Mouse (Mus musculus): ENCODE data around the gene Aaas. TPM values are rescaled to one million over a fixed set of nuclear protein-coding genes. Genes with fewer than 3 reads are reported as not detected.

The Aaas gene
- polyA plus RNA-seq, 1 experiment from 2014 or later = 116 TPM

DNA sequence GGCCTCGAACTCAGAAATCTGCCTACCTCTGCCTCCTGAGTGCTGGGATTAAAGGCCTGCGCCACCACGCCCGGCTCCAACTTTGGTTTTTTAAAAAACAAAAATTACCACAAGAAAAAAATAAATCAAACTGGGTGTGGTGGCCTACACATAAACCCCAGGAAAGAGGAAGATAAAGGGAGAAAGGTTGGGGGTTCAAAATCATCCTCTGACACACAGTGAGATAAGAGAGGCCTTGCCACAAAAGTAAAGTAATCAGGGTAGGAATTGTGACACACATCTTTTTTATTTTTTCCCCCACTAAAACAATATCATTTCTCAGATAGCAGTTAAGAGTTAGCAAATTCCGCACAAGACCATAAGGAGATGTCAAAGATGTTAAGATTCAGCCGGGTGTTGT lies 33.1 kb upstream of the Aaas start:
- Histone ChIP-seq H3K9ac (ENCODE audit: low read length) (no peak overlapping the region), H3K4me3 (ENCODE audit: low read depth, low read length) (no peak overlapping the region), H3K9me3 (ENCODE audit: control insufficient read depth, low read length) (no peaks in the 10 kb centered on the region), H3K27me3 (ENCODE audit: control insufficient read depth, insufficient read depth, low read length) (no peaks in the 10 kb centered on the region), H3K4me2 (ENCODE audit: low read depth, severe bottlenecking) (no peak overlapping the region), H3K27ac (replicated peaks; ENCODE audit: low read depth, low read length) (no peak overlapping the region), H3K36me3 (ENCODE audit: control insufficient read depth, insufficient read depth, low read length) (no peaks in the 10 kb centered on the region), H3K4me1 (ENCODE audit: control insufficient read depth, insufficient read depth, low read length) (no peaks in the 10 kb centered on the region)
- no peak for DNase-seq (ENCODE audit: low spot score)
- ATAC-seq (ENCODE audit: insufficient number of reproducible peaks, low FRiP score, low TSS enrichment, low read depth) = no peak
- WGBS = 86% methylated on average over 6 of the region's 6 CpGs

DNA sequence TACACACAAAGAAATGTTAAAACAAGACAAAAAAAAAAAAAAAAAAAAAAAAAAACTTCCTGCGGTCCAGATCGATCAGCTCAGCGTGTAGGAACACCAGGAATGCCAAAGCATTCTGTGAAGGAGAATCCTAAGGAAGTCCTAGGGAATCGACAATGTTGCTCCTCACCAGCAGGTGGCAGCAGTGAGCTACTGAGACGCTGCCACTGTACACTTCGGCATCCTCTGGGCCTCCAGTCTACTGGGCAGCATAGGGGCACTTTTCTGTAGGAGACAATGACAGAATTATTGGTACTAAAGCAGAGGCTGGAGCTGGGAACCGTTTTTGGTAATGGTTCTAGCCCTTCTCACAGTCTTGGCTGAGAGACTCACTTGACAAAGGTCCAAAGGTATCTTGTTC lies 31.0 kb upstream of the Aaas start:
- H3K9me3 ChIP-seq (ENCODE audit: control insufficient read depth, low read length) = no peaks in the 10 kb centered on the region
- H3K4me2 ChIP-seq (ENCODE audit: low read depth, severe bottlenecking) = no peak overlapping the region
- H3K27ac ChIP-seq (replicated peaks; ENCODE audit: low read depth, low read length) = no peak overlapping the region
- H3K36me3 ChIP-seq (ENCODE audit: control insufficient read depth, insufficient read depth, low read length) = no peaks in the 10 kb centered on the region; the same call in 1 of the 2 replicates
- peaks cover 9% of the 10 kb centered on the region for H3K4me1 ChIP-seq (ENCODE audit: control insufficient read depth, insufficient read depth, low read length)
- no peaks in the 10 kb centered on the region for H3K27me3 ChIP-seq (ENCODE audit: control insufficient read depth, insufficient read depth, low read length)
- no peak for ATAC-seq (ENCODE audit: insufficient number of reproducible peaks, low FRiP score, low TSS enrichment, low read depth)
- H3K4me3 ChIP-seq (ENCODE audit: low read depth, low read length) = no peak overlapping the region
- peak; percentile 95 for DNase-seq (ENCODE audit: low spot score)
- H3K9ac ChIP-seq (ENCODE audit: low read length) = no peak overlapping the region
- 5% methylated on average over 7 of the region's 7 CpGs for WGBS

DNA sequence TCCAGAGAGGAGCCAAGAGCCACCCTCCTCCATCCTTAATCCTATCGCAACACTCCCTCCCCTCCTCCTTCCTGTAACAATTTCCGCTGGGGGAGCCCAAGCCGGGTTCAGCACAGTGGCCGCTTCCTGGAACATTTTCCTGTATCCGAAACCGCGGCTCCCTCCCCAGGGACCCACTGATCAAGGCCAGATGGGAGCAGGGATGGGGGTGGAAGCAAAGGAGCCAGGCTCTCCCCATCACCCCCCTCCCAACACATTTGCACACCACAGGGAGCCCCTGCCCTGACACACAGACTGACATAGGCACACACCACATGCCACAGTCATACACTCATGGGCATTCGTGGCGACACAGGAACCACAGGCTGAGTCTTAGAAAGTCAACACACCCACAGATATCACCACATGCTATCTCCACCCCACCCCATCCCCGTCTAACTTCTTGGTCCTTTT lies 27.3 kb upstream of the Aaas start:
- peak; percentile 33; the same call in 1 of the 2 replicates for ATAC-seq (ENCODE audit: insufficient number of reproducible peaks, low FRiP score, low TSS enrichment, low read depth)
- Histone ChIP-seq H3K27me3 (ENCODE audit: control insufficient read depth, insufficient read depth, low read length) (no peaks in the 10 kb centered on the region), H3K27ac (replicated peaks; ENCODE audit: low read depth, low read length) (peak overlapping the region; percentile 36), H3K4me1 (ENCODE audit: control insufficient read depth, insufficient read depth, low read length) (peaks cover 14% of the 10 kb centered on the region), H3K4me2 (ENCODE audit: low read depth, severe bottlenecking) (peak overlapping the region; percentile 88), H3K4me3 (ENCODE audit: low read depth, low read length) (peak overlapping the region; percentile 37; the same call in 1 of the 2 replicates), H3K9ac (ENCODE audit: low read length) (0 out of 2 replicates have a peak overlapping the region, but pooled peaks have one; percentile 0), H3K9me3 (ENCODE audit: control insufficient read depth, low read length) (no peaks in the 10 kb centered on the region), H3K36me3 (ENCODE audit: control insufficient read depth, insufficient read depth, low read length) (no peaks in the 10 kb centered on the region; the same call in 1 of the 2 replicates)
- peak; percentile 73 for DNase-seq (ENCODE audit: low spot score)
- 4% methylated on average over 10 of the region's 10 CpGs for WGBS

DNA sequence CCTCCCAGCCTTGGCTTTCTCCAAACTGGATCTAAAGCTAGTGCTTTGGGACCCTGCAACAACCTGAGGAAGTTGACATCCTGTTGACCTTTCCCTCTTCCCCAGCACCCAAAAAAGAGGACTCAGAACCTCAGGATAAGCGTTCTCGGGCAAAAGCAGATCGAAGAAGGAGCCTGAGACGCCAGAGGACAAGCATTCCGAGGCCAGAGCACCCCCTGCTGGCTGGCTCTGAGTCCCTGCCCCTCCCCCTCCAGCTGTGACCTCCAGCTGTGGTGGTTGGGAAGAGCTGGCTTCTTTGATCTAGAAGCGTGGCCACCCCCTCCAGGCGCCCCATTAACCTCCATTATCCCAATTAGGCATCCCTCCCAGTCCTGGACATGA lies 26.6 kb upstream of the Aaas start:
- Histone ChIP-seq H3K27ac (replicated peaks; ENCODE audit: low read depth, low read length) (peak overlapping the region; percentile 36), H3K4me3 (ENCODE audit: low read depth, low read length) (peak overlapping the region; percentile 37), H3K4me2 (ENCODE audit: low read depth, severe bottlenecking) (peak overlapping the region; percentile 88), H3K9ac (ENCODE audit: low read length) (peak overlapping the region; percentile 60), H3K36me3 (ENCODE audit: control insufficient read depth, insufficient read depth, low read length) (no peaks in the 10 kb centered on the region; the same call in 1 of the 2 replicates), H3K27me3 (ENCODE audit: control insufficient read depth, insufficient read depth, low read length) (no peaks in the 10 kb centered on the region), H3K9me3 (ENCODE audit: control insufficient read depth, low read length) (no peaks in the 10 kb centered on the region), H3K4me1 (ENCODE audit: control insufficient read depth, insufficient read depth, low read length) (peaks cover 14% of the 10 kb centered on the region)
- DNase-seq (ENCODE audit: low spot score) (peak; percentile 95), ATAC-seq (ENCODE audit: insufficient number of reproducible peaks, low FRiP score, low TSS enrichment, low read depth) (peak; percentile 66)
- 0% methylated on average over 7 of the region's 7 CpGs for WGBS

DNA sequence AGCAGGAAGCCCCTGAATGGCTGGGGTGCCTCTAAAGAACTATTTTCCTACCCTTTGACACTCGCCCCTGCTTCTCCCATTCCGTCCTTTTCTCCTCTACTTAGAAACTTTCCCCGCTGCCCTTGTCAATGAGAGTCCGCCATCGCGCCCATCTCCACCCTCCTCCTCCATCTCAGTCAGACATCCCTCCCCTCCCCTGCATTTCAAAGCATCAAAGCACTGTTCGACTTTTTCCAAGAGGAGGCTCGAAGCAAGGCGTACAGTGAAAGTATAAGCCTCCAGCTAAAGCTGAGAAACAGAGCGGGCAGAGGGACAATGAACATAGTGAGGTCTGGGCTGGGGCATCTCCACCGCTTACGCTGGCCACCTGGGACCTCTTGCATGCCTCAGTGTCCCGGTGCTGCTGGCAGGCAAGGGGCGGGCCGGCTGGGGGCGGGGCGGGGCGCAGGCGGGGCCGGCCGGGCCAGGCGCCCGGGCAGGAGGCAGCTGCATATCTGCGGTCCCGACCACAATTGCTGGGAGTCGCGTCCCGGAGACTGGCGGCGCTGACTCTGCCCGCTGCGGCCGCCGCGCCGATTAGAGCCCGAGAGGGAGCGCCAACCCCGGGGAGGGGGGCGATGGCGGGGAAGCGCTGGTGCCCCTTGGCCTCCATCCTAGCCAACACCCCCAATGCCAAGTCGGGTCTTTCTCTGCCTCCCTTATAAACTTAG lies 26.0 kb upstream of the Aaas start:
- ATAC-seq (ENCODE audit: insufficient number of reproducible peaks, low FRiP score, low TSS enrichment, low read depth) = peak; percentile 74
- peak; percentile 80 for DNase-seq (ENCODE audit: low spot score)
- H3K36me3 ChIP-seq (ENCODE audit: control insufficient read depth, insufficient read depth, low read length) = no peaks in the 10 kb centered on the region; the same call in 1 of the 2 replicates
- H3K4me3 ChIP-seq (ENCODE audit: low read depth, low read length) = peak overlapping the region; percentile 37
- peak overlapping the region; percentile 36 for H3K27ac ChIP-seq (replicated peaks; ENCODE audit: low read depth, low read length)
- H3K4me1 ChIP-seq (ENCODE audit: control insufficient read depth, insufficient read depth, low read length) = peaks cover 14% of the 10 kb centered on the region
- H3K4me2 ChIP-seq (ENCODE audit: low read depth, severe bottlenecking) = peak overlapping the region; percentile 88
- no peaks in the 10 kb centered on the region for H3K9me3 ChIP-seq (ENCODE audit: control insufficient read depth, low read length)
- H3K9ac ChIP-seq (ENCODE audit: low read length) = peak overlapping the region; percentile 60
- WGBS = under 1% methylated on average over 43 of the region's 43 CpGs
- no peaks in the 10 kb centered on the region for H3K27me3 ChIP-seq (ENCODE audit: control insufficient read depth, insufficient read depth, low read length)

DNA sequence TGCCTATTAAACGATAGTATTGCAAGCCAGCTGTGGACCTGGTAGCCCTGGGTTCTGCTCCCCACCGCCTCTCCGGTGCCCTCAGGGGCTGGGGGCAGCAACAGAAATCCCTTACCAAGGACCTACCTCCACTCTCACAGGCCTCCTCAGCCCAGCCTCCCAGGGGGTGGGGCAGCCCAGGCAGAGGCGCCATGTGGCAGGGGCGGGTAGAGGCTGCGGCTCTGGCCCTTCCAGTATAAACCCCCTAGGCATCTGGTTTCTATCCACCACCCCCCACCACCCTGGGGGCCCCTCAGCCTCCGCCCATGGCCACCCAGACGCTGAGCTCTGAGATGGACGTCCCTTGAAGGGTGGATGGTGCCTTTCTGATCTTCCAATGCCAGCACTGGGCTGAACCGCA lies 20.2 kb upstream of the Aaas start:
- no peaks in the 10 kb centered on the region for H3K9me3 ChIP-seq (ENCODE audit: control insufficient read depth, low read length)
- peak overlapping the region; percentile 46 for H3K4me2 ChIP-seq (ENCODE audit: low read depth, severe bottlenecking)
- WGBS = 0% methylated on average over 10 of the region's 10 CpGs
- H3K9ac ChIP-seq (ENCODE audit: low read length) = peak overlapping the region; percentile 55
- peak; percentile 81 for ATAC-seq (ENCODE audit: insufficient number of reproducible peaks, low FRiP score, low TSS enrichment, low read depth)
- H3K27me3 ChIP-seq (ENCODE audit: control insufficient read depth, insufficient read depth, low read length) = no peaks in the 10 kb centered on the region
- no peak overlapping the region for H3K4me3 ChIP-seq (ENCODE audit: low read depth, low read length)
- peaks cover 21% of the 10 kb centered on the region for H3K4me1 ChIP-seq (ENCODE audit: control insufficient read depth, insufficient read depth, low read length)
- peak overlapping the region; percentile 9; the same call in 1 of the 2 replicates for H3K27ac ChIP-seq (replicated peaks; ENCODE audit: low read depth, low read length)
- DNase-seq (ENCODE audit: low spot score) = peak; percentile 80
- no peaks in the 10 kb centered on the region for H3K36me3 ChIP-seq (ENCODE audit: control insufficient read depth, insufficient read depth, low read length)

DNA sequence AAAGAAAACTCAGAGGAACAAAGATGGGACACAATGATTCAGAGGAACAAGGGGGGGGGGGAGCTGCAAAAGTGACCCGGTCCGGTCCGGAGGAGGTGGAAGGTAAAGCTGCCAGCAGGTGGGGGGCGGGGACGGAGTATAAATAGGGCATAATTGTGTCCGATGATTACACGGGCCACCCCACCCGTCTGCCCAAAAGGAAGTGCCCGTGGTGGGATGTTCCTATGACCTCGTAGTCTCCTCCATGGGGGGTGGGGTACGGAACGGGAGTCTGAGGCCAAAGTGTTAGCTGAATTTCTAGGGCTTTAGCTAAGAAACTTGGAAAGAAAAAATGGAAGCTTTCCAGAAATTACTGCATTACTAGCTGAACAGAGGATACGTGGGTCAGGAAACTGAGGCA lies 19.4 kb upstream of the Aaas start:
- peak overlapping the region; percentile 46; the same call in 1 of the 2 replicates for H3K4me2 ChIP-seq (ENCODE audit: low read depth, severe bottlenecking)

DNA sequence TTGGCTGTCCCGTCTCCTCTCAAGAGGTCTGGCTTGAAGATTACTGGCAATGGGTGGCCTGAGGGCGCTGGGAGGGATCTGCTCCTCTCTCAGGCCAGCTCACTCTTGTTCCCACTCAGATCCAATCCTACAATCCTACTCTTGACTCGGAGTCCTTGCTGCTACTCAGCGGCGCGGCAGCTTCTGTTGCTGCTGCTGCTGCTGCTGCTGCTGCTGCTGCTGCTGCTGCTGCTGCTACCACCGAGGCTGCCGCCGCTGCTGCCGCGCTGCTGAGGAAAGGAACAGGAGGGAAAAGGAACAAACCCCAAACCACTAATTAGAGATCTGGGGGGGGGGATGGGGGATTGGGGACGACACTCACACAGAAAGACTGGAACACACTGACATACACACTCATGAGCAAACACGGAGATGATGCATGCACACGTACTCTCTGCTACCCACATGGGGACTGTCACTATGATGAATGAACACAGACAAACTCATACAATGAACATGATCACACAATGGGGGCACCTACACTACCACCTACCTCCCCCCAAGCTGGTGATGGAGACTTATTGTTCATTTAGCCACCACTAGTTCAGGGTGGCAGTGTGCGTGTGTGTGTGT lies 16.3 kb upstream of the Aaas start, which contains the start of gene Sp7:
Gene Sp7 (minus strand): TSS at position 450 of the 612 bp plus-strand sequence.
- Histone ChIP-seq H3K9ac (ENCODE audit: low read length) (0 out of 2 replicates have a peak within 1 kb of the TSS, but pooled peaks have one; percentile 12), H3K27me3 (ENCODE audit: control insufficient read depth, insufficient read depth, low read length) (no peaks in the 10 kb centered on the region), H3K36me3 (ENCODE audit: control insufficient read depth, insufficient read depth, low read length) (no peaks in the 10 kb centered on the region), H3K4me1 (ENCODE audit: control insufficient read depth, insufficient read depth, low read length) (peaks cover 29% of the 10 kb centered on the region), H3K27ac (replicated peaks; ENCODE audit: low read depth, low read length) (no peak within 1 kb of the TSS), H3K4me2 (ENCODE audit: low read depth, severe bottlenecking) (peak within 1 kb of the TSS; percentile 36), H3K4me3 (ENCODE audit: low read depth, low read length) (peak within 1 kb of the TSS; percentile 21; the same call in 1 of the 2 replicates), H3K9me3 (ENCODE audit: control insufficient read depth, low read length) (no peaks in the 10 kb centered on the region)
- DNase-seq (ENCODE audit: low spot score) (peak; percentile 65), ATAC-seq (ENCODE audit: insufficient number of reproducible peaks, low FRiP score, low TSS enrichment, low read depth) (no peak)
- WGBS = 9% methylated on average over 15 of the region's 15 CpGs

More for the DNA sequence above, 19.4 kb upstream of the Aaas start:
- H3K9ac ChIP-seq (ENCODE audit: low read length) = no peak overlapping the region
- no peak for ATAC-seq (ENCODE audit: insufficient number of reproducible peaks, low FRiP score, low TSS enrichment, low read depth)
- no peaks in the 10 kb centered on the region for H3K27me3 ChIP-seq (ENCODE audit: control insufficient read depth, insufficient read depth, low read length)
- H3K4me1 ChIP-seq (ENCODE audit: control insufficient read depth, insufficient read depth, low read length) = peaks cover 21% of the 10 kb centered on the region
- no peak overlapping the region for H3K4me3 ChIP-seq (ENCODE audit: low read depth, low read length)
- H3K9me3 ChIP-seq (ENCODE audit: control insufficient read depth, low read length) = no peaks in the 10 kb centered on the region
- H3K27ac ChIP-seq (replicated peaks; ENCODE audit: low read depth, low read length) = peak overlapping the region; percentile 9; the same call in 1 of the 2 replicates
- no peaks in the 10 kb centered on the region for H3K36me3 ChIP-seq (ENCODE audit: control insufficient read depth, insufficient read depth, low read length)
- WGBS = 14% methylated on average over 13 of the region's 13 CpGs
- no peak for DNase-seq (ENCODE audit: low spot score)

Measured in limb, embryonic 11.5 days (tissue).